Mouse (Mus musculus) lung, postnatal 10 days (tissue): ENCODE results near the gene Sept9.
"Not testable (repeated sequence)": the region's sequence is repeated elsewhere in the genome, so short reads cannot be mapped to it uniquely, and the experiment has no call there.

ENCODE experiments used
- DNase-seq: peaks from one replicate; pipeline ENCODE4 v3.0.0; 2021

The Sept9 gene

DNA sequence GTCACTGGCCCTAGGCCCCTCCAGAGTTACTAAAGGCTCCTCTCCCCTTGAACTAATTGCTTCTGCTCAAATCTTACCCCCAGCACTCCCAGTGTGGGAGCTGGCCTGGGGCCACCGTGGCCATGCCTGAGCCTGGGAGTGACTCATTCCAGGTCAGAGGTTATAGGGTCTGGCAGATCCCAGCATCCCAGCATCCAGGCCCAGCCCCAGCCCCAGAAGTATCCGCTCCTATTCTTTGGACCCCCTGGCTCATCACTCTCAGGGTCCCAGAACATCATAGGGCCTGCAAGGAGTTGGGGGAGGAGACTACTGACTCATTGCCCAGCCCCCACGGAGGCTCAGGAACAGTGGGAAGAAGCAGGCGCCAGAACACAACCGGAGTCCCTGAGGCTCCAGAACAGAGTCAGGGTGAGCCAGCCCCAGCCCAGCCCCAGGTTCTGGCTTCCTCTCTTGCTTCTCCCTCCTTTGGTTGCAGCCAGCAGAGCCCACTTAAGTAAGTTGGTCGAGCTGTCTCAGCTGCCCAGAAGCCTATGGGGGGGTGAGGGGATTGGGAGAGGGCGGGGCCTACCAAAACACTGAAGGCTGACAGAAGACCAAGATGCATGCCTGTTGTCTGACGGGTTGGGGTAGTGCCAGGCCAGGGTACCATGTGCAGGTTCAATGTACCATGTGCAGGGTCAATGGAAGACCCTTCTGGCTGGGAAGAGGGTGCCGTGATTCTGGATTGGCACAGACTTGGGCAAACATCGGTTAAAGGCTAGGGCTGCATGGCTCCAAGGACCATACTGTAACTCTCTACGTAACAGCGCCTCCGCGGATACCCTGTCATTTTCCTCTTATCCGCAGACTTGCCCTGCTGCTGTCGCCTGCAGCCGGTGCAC is 132.1 kb downstream of the Sept9 start:
- peak; percentile 59 for DNase-seq

DNA sequence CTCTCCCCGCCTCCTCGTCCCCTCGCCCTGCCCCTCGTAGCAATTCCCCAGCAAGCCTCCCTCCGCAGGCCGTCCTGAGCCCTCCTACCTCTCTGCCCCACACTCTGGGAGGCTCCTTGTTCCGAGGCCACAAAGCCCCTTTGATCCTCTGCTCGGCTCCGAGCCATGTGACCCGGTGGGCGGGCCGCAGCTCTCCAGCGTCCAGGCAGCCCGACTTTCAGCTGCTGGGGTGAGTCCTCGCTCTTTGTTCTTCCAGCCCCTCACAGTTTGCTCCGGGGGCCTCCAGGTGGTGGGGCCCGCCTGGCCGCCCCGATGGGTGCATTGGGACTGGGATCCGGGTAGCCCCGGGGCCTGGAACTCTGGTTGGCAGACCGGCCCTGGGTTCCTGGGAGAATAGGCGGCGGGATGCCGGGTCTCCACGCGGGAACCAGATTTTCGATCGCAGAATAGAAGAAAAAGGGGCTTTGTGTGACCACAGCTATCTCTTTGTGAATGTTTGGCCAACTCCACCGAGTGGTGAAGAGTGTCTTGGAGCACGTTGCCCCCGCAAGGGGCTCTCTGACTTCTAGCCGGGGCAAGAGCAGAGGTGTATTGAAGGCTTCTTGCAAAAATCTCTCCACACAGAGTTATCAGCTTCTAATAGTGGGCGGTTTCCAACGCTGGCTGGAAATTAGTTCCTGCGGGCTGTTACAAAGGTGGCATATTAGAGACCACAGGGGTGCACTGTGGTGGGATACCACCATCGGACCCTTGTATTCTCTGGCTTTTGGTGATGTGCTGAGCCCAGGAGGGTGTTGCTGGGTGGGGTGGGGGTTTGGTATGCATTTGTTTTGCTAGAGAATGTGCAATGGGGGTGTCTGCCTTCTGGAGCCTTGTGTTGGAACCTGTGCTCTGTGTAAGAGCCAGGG is 133.0 kb downstream of the Sept9 start:
- DNase-seq, result peak; percentile 79

DNA sequence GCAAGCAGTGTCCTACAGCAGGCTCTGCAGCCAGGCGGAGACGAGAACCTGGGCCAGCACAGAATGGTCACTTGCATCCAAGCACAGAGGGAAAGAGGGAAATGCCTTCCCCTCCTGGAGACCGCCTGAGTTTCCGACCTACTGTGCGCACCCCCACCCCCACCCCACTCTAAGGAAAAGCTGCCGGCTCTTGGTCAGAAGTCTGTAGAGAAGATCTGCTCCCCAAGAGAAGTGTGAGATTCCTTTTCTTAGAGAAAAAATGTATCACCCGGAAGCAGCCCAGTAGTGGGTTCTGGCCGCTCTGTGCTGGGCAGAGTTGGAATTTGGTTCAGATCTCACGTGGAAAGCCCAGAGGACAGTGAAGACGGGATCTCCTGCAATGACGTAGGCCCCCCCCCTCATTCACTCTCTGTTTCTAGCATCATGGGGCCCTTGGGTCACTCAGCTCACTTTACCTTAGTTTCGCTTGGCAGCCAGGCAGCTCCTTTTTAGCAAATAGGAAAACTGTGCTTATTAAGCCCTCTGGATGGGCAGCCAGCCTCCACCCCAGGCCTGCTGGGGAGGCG is 133.8 kb downstream of the Sept9 start:
- no peak for DNase-seq

- peak; percentile 52 for DNase-seq
Measured at GRCm38 (mm10) chr11:117334101-117334500, 134.6 kb downstream of the Sept9 start.

GRCm38 (mm10) chr11:117335146-117335545 is 135.7 kb downstream of the Sept9 start:
- DNase-seq, result no peak

GRCm38 (mm10) chr11:117336081-117336788 is 136.8 kb downstream of the Sept9 start:
- DNase-seq, result no peak

DNA sequence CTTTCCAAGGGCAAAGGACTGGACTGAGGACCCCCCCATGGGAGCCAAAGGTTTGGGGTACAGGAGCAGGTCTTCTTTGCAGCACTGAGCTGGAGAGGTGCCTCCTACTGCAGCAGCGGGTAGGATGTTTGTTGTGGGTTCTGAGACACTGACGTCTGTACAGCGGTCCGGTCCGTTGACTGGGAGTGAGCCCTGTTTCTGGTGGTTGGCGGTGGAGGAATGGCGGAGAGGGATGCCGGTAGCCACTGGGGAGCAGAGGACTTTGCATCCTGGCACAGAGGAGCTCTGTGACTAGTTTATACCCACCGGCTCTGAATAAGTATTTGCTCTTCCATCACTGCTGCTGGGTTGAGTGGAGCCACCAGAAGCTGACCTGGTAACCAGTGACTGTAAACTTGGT is 138.3 kb downstream of the Sept9 start:
- DNase-seq, result no peak

- DNase-seq, result peak; percentile 77
Measured at GRCm38 (mm10) chr11:117338503-117338902, 139.0 kb downstream of the Sept9 start.

DNA sequence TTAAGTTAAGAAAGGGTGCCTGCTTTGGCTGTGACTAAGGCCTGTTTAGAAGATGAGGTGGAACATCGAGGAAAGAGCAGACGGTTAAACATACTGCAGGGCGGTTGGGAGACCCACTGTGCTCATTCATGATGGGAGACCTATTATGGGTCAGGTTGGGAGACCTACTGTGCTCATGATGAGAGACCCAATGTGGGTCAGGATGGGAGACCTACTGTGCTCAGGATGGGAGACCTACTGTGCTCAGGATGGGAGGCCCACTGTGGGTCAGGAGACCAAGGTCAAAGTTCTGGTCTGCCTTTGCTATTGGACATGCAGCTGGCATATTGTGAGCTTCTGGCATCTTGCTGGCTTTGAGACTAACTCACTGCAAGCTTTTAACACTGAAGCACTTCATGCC is 139.6 kb downstream of the Sept9 start:
- no peak for DNase-seq

- no peak for DNase-seq
Measured at GRCm38 (mm10) chr11:117341218-117341617, 141.8 kb downstream of the Sept9 start.

GRCm38 (mm10) chr11:117342076-117342475 is 142.6 kb downstream of the Sept9 start:
- DNase-seq, result no peak

DNA sequence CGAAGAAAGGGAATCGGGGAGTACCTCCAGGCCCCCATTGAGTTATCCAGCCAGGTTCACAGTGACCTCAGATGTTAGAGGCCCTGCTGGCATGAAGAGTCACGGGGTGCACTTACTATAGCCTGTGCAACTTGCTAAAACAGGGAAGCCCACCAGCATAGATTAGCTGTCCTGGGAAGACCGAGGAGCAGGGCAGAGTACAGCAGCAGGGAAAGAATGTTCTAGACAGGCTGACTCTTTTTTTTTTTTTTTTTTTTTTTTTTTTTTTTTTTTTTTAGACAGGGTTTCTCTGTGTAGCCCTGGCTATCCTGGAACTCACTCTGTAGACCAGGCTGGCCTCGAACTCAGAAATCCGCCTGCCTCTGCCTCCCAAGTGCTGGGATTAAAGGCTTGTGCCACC is 143.0 kb downstream of the Sept9 start:
- DNase-seq, result not testable (repeated sequence)

DNA sequence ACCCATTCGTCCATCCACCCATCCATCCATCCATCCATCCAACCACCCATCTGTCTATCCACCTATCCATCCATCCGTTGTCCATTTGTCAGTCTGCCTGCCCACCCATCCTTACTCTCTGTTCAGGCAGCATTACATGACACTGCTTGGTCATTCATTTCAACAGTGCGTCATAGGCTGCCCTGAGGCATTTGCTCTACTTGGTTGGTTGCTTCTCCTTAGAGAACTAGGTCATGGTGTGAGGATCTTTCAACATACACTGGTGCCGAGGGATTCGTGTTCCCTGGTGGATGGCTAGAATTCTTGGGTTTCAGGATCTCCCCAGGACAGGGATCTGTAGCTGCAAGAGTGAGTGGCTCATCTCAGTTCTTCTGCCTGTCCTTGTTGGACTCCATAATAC is 144.3 kb downstream of the Sept9 start:
- DNase-seq, result no peak

DNA sequence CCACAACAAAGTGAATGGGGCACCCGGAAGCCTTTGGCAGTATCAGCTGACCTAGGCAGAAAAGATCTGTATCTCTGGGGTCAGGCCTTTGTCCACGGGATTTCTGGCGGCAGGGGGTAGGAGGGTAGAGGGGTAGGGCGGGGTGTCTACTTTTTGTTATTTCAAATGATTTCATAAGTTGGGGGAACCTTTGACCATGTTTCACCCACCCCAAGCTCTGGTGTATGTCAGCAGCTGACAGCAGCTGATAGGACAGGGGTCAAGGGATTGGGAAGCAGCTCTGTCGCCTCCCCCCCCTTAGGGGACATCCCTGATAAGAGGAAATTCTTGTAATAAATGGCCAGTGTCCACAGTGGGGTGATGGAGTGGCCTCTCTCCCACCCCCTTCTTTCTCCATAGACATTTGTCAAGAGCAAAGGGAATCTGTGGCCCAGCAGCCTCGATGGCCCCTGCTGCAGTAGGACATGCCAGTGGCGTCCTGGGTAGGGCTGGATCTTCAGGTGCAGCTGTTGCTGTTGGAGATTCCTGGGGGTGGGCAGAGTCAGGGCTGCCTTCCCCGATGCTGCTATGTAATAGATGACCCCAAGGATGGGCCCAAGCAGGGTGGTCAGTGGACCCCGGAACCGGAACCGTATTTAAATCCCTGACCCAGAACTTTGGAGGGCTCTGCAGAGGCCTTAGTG is 145.0 kb downstream of the Sept9 start:
- DNase-seq, result no peak

DNA sequence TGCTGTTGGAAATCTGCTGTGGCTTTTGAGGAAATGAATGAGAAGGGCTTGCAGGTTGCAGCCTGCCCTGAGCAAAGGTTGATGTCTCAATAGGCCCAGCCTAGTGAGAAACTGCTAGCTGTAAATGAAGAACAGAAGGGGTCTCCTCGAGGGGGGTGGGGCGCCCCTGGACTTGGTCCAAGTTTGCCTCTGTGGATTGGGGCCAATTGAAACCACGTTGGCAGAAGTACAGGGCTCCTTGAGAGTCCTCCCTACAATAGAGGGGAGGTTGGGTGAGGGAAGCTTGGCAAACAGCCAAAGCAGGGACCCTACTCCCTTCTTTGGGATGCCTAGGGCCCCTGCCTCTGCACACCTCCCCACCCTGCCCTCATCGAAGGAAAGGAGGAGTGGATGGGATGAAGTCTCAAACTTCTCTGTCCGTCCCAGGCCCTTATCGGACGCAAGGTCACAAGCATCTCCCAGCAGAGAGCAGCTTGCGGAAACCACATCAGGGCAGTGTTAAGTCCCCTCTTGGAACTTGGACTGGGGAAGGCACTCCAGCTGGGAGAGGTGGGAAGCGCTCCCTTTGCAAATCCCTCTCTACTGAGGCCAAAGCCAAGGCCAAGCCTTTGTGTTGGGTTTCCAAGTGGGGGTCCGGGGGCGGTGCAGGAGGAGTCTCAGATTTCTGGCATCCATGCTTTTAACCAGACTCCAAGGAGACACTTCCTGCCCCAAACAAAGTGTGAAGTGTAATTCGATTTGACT is 145.7 kb downstream of the Sept9 start:
- peak; percentile 63 for DNase-seq

DNA sequence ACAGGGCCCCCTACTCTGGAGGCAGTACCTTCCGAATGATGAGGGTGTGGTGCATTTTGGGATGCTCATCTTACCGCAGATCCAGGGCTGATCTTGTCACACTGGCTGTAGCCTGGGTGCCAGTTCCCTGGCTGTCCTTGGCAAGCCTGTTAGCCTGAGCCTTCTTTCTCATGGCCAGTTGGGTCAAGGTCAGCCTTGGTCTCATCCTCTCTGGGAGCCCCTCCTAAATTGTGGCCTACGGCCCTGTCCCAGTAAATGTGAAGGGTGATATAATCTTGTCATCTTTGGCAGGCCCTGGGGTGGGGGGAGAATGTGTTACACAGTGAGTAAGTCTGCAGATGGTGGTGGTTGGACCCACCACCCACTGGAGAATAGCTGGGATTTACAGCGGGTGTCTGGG is 147.8 kb downstream of the Sept9 start:
- no peak for DNase-seq

DNA sequence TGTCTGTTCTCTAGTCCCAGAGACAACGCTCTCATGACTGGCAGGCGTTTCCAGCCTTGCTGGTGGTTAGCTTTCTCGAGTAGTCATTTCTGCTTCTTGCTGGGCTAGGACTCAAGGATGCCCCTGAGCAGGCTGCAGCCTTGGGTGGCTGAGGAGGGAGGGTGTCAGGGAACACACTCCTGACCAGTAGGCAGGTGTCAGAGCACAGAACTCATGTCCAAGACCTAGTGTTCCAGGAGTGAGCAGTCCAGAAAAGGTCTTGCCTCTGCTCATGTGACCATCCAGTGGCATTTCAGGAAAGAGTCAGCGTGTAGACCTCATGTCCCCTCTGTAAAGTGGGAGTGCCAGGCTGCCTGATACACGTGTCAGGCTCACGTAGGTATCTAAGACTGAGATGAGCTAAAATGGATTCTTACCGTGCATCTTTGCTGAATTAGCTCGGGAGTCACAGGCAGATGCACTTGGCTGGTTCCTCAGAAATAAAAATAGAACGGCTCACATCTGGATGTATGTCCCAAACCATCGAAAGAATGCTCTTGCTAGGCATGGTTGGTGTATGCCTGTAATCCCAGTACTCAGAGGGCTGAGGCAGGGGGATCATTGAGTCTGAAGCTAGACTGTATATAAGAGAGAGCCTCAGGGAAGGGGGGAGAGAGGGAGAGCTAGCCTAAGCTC is 149.1 kb downstream of the Sept9 start:
- no peak for DNase-seq

DNA sequence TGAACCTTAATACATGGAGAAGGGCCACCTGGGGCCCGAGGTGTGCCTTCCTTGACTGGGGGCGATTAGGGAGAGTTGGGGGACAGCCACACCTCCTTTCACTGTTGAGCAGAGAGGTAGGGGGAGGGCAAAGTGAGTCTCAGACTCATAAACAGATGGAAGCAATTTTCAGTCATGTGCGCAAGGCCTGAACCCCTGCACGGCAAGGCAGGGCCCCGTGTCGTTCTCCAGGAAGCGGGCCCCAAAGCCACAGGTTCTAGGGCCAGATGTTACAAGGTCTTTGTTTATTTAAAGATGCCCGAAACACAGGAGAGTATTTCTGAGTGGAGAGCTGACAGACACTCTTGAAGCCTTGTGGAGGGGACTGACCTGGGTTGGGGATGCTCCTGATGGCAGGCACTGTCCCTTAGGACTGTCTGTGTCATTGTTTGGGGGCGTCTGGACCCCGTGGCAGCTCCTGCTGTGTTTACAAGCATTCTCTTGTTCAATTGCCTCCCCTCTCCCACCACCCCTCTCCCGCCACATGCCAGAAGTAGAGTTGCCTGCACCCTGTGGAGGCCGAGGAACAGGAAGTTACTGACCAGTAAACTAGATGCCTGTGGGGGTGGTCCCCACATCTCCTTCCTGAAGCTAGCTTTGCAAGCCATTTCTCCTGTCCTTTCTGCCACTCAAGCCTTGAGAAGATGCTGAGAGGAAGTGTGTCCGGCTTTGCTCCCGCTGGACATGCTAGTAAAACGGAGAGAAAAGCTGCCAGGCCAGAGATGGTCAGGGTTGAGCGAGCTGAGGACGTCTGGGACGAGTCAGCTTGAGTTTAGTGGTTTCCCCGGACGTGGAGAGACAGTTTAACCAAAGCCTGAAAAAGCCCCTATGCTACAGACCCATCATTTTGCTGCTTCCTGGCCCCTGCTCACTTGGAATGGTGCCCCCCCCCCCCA is 150.2 kb downstream of the Sept9 start:
- no peak for DNase-seq

GRCm38 (mm10) chr11:117350462-117351222 is 151.2 kb downstream of the Sept9 start:
- DNase-seq, result no peak
